Mouse (Mus musculus) kidney, postnatal 0 days (tissue): Measurements from ENCODE around the gene Gm28374. TPM values are rescaled to one million over a fixed set of nuclear protein-coding genes. Genes with fewer than 3 reads are reported as not detected.

ENCODE experiments used
- ATAC-seq: fragments of 200-750 bp; cut with Nextera tagmentation; replicated peaks from 2 replicates; pipeline ENCODE4 v1.8.0; 2017; ENCODE audit warnings: low read depth, moderate number of reproducible peaks, moderate TSS enrichment, moderate library complexity; ENCODE audit not compliant: low FRiP score
- DNase-seq: peaks from one replicate; pipeline ENCODE4 v3.0.0-alpha.2; 2016; ENCODE audit warnings: low spot score
- H3K27ac ChIP-seq: fragments of 300-500 bp; sonication (generic); 2 replicates; pipeline ENCODE4 v1.5.1; 2014; ENCODE audit warnings: mild to moderate bottlenecking
- H3K27me3 ChIP-seq: fragments of 300-500 bp; sonication (generic); 2 replicates; pipeline ENCODE4 v1.6.1; 2014; ENCODE audit warnings: low read length, mixed read lengths; ENCODE audit not compliant: insufficient read depth
- H3K36me3 ChIP-seq: fragments of 300-500 bp; sonication (generic); 2 replicates; pipeline ENCODE4 v1.6.1; 2014; ENCODE audit warnings: low read length, mixed read lengths; ENCODE audit not compliant: insufficient read depth
- H3K4me1 ChIP-seq: fragments of 300-500 bp; sonication (generic); replicated peaks from 2 replicates; pipeline ENCODE4 v1.6.1; 2014; ENCODE audit warnings: antibody characterized with exemption, low read length, mixed read lengths; ENCODE audit not compliant: insufficient read depth
- H3K4me2 ChIP-seq: fragments of 300-500 bp; sonication (generic); 2 replicates; pipeline ENCODE4 v1.6.1; 2014; ENCODE audit warnings: mild to moderate bottlenecking, low read length, moderate library complexity, mixed read lengths
- H3K4me3 ChIP-seq: fragments of 300-500 bp; sonication (generic); replicated peaks from 2 replicates; pipeline ENCODE4 v1.5.1; 2014; ENCODE audit warnings: low read depth, low read length
- H3K9ac ChIP-seq: fragments of 300-500 bp; sonication (generic); 2 replicates; pipeline ENCODE4 v1.6.1; 2014; ENCODE audit warnings: low read depth, low read length
- H3K9me3 ChIP-seq: fragments of 300-500 bp; sonication (generic); replicated peaks from 2 replicates; pipeline ENCODE4 v1.6.1; 2016; ENCODE audit warnings: low read length, inconsistent platforms, mixed read lengths
- CTCF ChIP-seq: IDR thresholded peaks from 2 replicates; pipeline ENCODE4 v1.5.1; 2016; ENCODE audit warnings: antibody characterized with exemption, low read depth, mild to moderate bottlenecking, moderate library complexity
- WGBS: fragments of 180-500 bp; shearing (Covaris S2); extraction: QIAGEN DNeasy Blood & Tissue Kit; methylation state at CpG from one replicate; pipeline ENCODE4 v1.1.7; 2014; 5-methylcytosine and 5-hydroxymethylcytosine counted together
- polyA plus RNA-seq: library from polyadenylated mRNA; unstranded; fragments of >200 nt; fragmentation: Nextera tagmentation; extraction: Ambion mirVana; gene quantifications from 2 replicates; pipeline ENCODE4 v1.2.1, GENCODE M21; 2015

The Gm28374 gene
- polyA plus RNA-seq, 1 experiment from 2014 or later: 0.70 TPM

DNA sequence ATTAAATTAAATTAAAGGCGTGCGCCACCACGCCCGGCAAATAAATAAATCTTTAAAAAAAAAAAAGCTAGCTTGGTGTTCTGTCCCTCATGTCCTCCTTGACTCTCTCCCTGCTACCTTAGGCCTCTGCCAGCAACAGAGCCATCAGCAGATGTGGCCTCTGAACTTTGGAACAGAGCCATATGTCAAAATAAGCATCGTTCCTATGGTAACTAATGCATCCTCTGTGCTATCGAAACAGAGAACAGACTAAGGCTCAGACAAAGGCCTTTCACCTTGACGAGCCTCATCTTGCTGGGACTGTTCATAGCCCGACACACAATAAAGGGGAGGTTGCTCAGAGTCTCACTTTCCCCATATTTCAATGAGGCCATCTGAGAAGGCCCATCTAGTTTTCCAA, 41.3 kb upstream of the Gm28374 start:
- Histone ChIP-seq H3K27me3 (no peaks in the 10 kb centered on the region), H3K4me3 (no peak overlapping the region), H3K36me3 (no peaks in the 10 kb centered on the region), H3K9ac (no peak overlapping the region), H3K27ac (no peak overlapping the region), H3K9me3 (no peaks in the 10 kb centered on the region), H3K4me1 (no peaks in the 10 kb centered on the region; the same call in 1 of the 2 replicates), H3K4me2 (no peak overlapping the region)
- 75% methylated on average over 8 of the region's 8 CpGs for WGBS
- ATAC-seq: no peak
- no peak for DNase-seq
- no peak for TF ChIP-seq CTCF

DNA sequence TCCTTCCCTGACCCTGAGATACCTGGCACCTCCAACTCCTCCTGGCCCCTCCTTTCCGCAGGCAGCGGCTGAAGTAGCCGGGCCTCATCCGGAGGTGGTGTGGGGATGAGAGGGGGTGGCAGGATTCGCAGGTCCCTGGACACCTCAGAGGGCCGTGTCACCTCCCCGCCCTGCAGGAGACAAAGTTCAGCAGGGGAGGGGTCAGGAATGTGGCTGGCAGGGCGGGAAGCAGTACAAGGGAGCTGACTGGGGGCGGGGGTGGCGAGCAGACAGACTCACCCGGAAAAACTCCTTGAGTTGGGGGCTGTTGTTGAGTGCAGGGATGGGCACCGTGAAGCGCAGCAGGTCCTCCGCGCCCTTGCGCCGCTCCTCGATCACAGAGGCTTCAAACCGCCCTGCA, 39.7 kb upstream of the Gm28374 start:
- H3K4me2 ChIP-seq: no peak overlapping the region
- no peaks in the 10 kb centered on the region for H3K36me3 ChIP-seq
- ATAC-seq (no peak), DNase-seq (no peak)
- no peaks in the 10 kb centered on the region for H3K9me3 ChIP-seq
- no peak overlapping the region for H3K4me3 ChIP-seq
- TF ChIP-seq CTCF: no peak
- no peak overlapping the region for H3K9ac ChIP-seq
- no peak overlapping the region for H3K27ac ChIP-seq
- 28% methylated on average over 19 of the region's 19 CpGs for WGBS
- no peaks in the 10 kb centered on the region for H3K27me3 ChIP-seq
- peaks cover 4% of the 10 kb centered on the region for H3K4me1 ChIP-seq

DNA sequence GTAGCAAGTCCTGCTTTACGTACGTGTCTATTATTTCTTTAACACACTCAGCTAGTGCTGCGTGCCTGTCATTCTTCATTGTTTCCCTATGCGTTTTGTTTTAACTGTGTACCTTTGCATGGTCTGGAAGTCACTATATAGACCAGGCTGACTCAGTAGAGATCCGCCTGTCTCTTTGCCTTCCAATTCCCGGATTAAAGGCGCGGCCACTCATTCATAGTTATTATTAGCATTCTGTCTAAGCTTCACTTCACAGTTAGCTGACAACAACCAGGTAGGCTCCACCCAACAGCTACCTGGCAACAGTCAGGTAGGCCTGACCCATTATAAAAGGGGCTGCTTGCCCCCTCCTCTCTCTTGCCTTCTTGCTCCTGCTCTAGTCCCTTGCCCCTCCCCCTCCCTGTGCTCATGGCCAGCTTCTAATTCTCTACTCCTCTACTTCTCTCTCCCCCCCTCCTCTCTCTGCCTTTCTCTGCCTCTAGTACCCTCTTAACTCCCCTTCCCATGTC, 36.7 kb upstream of the Gm28374 start:
- DNase-seq (no peak), ATAC-seq (no peak)
- Histone ChIP-seq H3K27me3 (no peaks in the 10 kb centered on the region), H3K9me3 (no peaks in the 10 kb centered on the region), H3K4me2 (peak overlapping the region; percentile 98), H3K9ac (peak overlapping the region; percentile 38; the same call in 1 of the 2 replicates), H3K36me3 (peaks cover 17% of the 10 kb centered on the region), H3K4me1 (peaks cover 5% of the 10 kb centered on the region), H3K27ac (peak overlapping the region; percentile 95), H3K4me3 (peak overlapping the region; percentile 79)
- WGBS: 2% methylated on average over 8 of the region's 8 CpGs
- TF ChIP-seq CTCF: no peak

DNA sequence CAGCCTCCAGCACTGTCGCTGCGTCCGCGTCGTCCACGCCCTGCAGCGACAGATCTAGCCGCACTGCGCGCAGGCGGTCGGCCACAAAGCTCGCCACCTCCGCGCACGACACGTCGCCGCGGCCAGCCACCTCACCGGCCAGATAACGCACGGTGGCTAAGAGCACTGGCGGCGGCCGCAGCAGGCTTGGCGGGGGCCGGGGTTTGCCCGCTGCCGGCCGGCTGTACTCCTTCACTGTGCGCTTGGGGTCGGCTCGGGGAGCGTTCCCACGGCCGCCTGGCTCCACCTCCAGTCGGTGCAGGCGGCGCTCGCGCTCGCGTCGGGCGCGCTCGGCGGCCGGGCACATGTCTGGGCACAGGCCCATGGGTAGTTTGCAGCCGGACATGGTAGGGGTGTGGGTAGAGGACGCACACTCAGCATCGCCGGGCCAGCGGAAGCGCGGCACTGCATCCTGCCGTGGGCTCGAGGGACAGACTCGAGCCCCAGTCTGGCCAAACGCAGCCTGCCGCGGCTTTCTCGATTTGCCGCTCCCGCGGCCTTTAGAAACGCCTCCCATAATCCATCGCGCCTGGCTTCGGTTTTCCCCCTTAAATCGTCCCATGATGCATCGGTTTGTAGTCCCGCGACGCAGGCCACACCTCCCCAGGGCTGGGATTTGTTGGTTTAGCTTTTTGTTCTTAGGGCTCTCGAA, 36.1 kb upstream of the Gm28374 start, which contains the start of gene Sac3d1:
Gene Sac3d1 (minus strand): TSS at position 665 of the 691 bp plus-strand sequence.
- Histone ChIP-seq H3K4me3 (peak within 1 kb of the TSS; percentile 79), H3K27ac (peak within 1 kb of the TSS; percentile 95), H3K4me2 (peak within 1 kb of the TSS; percentile 98), H3K27me3 (no peaks in the 10 kb centered on the region), H3K9me3 (no peaks in the 10 kb centered on the region), H3K36me3 (peaks cover 19% of the 10 kb centered on the region), H3K9ac (peak within 1 kb of the TSS; percentile 81), H3K4me1 (peaks cover 5% of the 10 kb centered on the region)
- DNase-seq (peak; percentile 97), ATAC-seq (peak; percentile 72)
- no peak; the same call in 1 of the 2 replicates for TF ChIP-seq CTCF
- WGBS: under 1% methylated on average over 77 of the region's 77 CpGs

DNA sequence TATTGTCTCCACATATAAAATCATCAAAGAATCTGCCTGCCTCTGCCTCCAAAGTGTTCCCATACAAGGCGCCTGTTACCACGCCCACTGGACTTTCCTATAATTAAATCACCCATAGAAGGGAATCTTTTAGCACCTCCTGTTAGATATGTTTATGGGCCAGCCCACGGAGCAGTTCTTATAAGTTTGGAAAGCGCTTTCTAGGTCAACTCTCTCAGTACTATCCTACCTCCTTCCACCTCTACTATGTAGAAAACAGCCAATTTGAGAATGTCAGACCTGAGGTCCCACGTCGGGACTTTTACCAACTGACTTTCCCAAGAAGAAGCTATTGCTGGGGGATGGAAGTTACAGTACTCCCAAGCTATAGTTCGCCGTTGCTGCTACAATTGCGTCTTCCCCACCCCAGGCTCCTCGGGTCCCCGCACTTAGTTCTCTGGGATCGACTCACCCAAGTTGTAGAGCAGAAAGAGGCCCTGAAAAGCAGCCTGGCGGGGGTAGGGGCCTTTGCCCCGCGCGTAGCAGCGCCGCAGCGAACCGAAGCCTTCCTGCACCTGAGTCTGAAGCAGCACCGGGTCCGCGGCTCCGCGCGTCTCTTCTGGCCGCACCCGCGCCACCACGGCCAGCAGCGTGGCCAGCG, 35.4 kb upstream of the Gm28374 start:
- DNase-seq (no peak), ATAC-seq (no peak)
- WGBS: 4% methylated on average over 32 of the region's 32 CpGs
- Histone ChIP-seq H3K4me3 (peak overlapping the region; percentile 79), H3K9me3 (no peaks in the 10 kb centered on the region), H3K9ac (peak overlapping the region; percentile 81), H3K27me3 (no peaks in the 10 kb centered on the region), H3K4me1 (peaks cover 5% of the 10 kb centered on the region), H3K36me3 (peaks cover 19% of the 10 kb centered on the region), H3K27ac (peak overlapping the region; percentile 95), H3K4me2 (peak overlapping the region; percentile 98)
- no peak for TF ChIP-seq CTCF

DNA sequence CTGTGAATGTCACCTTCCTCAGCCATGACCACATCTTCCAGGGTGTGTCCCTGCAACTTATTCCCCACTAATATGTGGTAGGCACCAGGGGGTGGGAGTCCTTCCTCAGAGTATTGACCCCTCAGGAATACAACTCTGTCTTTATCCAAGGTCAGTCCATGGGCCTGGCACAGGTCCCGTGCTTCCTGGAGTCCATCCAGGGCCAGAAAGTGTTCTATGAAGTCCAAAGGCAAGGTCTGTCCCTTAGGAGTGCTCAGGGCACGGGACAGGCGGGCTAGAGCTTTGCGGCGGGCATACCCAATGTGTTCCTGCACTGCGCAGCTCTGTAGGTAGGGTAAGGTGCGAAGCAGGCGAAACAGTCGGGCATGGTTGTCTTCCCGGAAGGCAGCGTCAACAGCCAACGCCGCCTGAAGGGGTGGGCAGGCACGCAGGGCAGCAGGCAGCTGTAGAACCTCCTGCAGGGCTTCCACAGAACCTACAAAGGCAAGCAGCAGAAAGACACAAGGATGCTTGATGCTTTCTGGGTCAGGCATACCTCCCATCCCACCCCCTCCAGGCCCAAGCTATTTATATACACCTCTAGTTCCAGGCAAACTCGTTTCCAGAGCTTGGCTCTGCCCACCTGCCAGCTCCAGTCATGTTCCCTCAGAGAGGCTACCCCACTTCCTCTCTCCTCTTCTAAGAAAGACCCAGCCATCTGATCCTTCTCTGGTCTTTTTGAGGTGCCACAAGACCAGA, 34.2 kb upstream of the Gm28374 start:
- H3K4me1 ChIP-seq: peaks cover 5% of the 10 kb centered on the region
- no peaks in the 10 kb centered on the region for H3K9me3 ChIP-seq
- DNase-seq (no peak), ATAC-seq (no peak)
- no peak for TF ChIP-seq CTCF
- H3K36me3 ChIP-seq: peaks cover 19% of the 10 kb centered on the region
- H3K4me2 ChIP-seq: peak overlapping the region; percentile 98; the same call in 1 of the 2 replicates
- no peaks in the 10 kb centered on the region for H3K27me3 ChIP-seq
- no peak overlapping the region for H3K4me3 ChIP-seq
- 93% methylated on average over 15 of the region's 15 CpGs for WGBS
- 0 out of 2 replicates have a peak overlapping the region, but pooled peaks have one; percentile 18 for H3K9ac ChIP-seq
- no peak overlapping the region for H3K27ac ChIP-seq
